26 mouse cellular contexts compared by ENCODE assay signal in genomic region chr2:160918154-160918929, GRCm38 (mm10). TPM values are rescaled to one million over a fixed set of nuclear protein-coding genes. Genes with fewer than 3 reads are reported as not detected.
DNase-seq lines count a peak whose midpoint lies in the region; ATAC-seq and TF ChIP-seq lines count a peak whose summit lies in the region.
"Had no signal": no experiment of that assay in that cellular context is flagged by ENCODE, and none has a peak within 500 bp of the region (broad histone marks: within the 10 kb centered on the region; RNA-seq: fewer than 3 reads in every experiment).

No protein-coding gene starts in this region.

- peaks cover 30% of the 10 kb centered on the region for H3K27me3 ChIP-seq in forebrain, embryonic 10.5 days (ENCODE audit: poor library complexity, severe bottlenecking)
- peaks cover 3% of the 10 kb centered on the region for H3K27me3 ChIP-seq in forebrain, embryonic 16.5 days (replicated peaks; ENCODE audit: control insufficient read depth, insufficient read depth, low read length)
- peaks cover 31% of the 10 kb centered on the region for H3K27me3 ChIP-seq in hindbrain, embryonic 10.5 days (ENCODE audit: insufficient read depth, poor library complexity, severe bottlenecking)
- H3K27me3 ChIP-seq in hindbrain, postnatal 0 days (ENCODE audit: insufficient read depth, low read length), result peaks cover under 1% of the 10 kb centered on the region; the same call in 1 of the 2 replicates
- peaks cover 31% of the 10 kb centered on the region for H3K27me3 ChIP-seq in midbrain, embryonic 12.5 days
- 0 out of 2 replicates have a peak, but pooled peaks cover 3% of the 10 kb centered on the region for H3K27me3 ChIP-seq in midbrain, embryonic 16.5 days (ENCODE audit: control insufficient read depth, insufficient read depth, low read depth, low read length)
- H3K27me3 ChIP-seq in embryonic facial prominence, embryonic 12.5 days, result peaks cover 9% of the 10 kb centered on the region; the same call in 1 of the 2 replicates
- H3K27me3 ChIP-seq: limb, embryonic 15.5 days had no signal

- no peak overlapping the region for H3K4me3 ChIP-seq in forebrain, embryonic 10.5 days
- H3K4me3 ChIP-seq in forebrain, embryonic 16.5 days (replicated peaks; ENCODE audit: low read length), result no peak overlapping the region
- H3K4me3 ChIP-seq in hindbrain, embryonic 10.5 days, result no peak overlapping the region
- H3K4me3 ChIP-seq in hindbrain, postnatal 0 days (ENCODE audit: low read length), result no peak overlapping the region
- no peak overlapping the region for H3K4me3 ChIP-seq in midbrain, embryonic 12.5 days
- no peak overlapping the region for H3K4me3 ChIP-seq in midbrain, embryonic 16.5 days (ENCODE audit: low read depth, low read length)
- no peak overlapping the region for H3K4me3 ChIP-seq in embryonic facial prominence, embryonic 12.5 days
- H3K4me3 ChIP-seq: embryonic facial prominence, embryonic 15.5 days; heart, embryonic 13.5 days; limb, embryonic 15.5 days; megakaryocyte, embryonic 14.5 days had no signal

- H3K27ac ChIP-seq in forebrain, embryonic 10.5 days, result peak overlapping the region; percentile 70
- H3K27ac ChIP-seq in forebrain, embryonic 16.5 days (ENCODE audit: low read length), result no peak overlapping the region
- peak overlapping the region; percentile 60 for H3K27ac ChIP-seq in hindbrain, embryonic 10.5 days
- H3K27ac ChIP-seq in hindbrain, postnatal 0 days, result no peak overlapping the region
- H3K27ac ChIP-seq in midbrain, embryonic 12.5 days (replicated peaks), result 0 out of 2 replicates have a peak overlapping the region, but pooled peaks have one; percentile 46
- H3K27ac ChIP-seq in midbrain, embryonic 16.5 days (ENCODE audit: low read length), result no peak overlapping the region
- no peak overlapping the region for H3K27ac ChIP-seq in embryonic facial prominence, embryonic 12.5 days
- H3K27ac ChIP-seq: embryonic facial prominence, embryonic 15.5 days; heart, embryonic 13.5 days; limb, embryonic 15.5 days; liver, embryonic 14.5 days had no signal

- no peak for DNase-seq in forebrain, embryonic 10.5 days (ENCODE audit: extremely low spot score, low spot score)
- DNase-seq in hindbrain, embryonic 10.5 days (ENCODE audit: low spot score), result no peak
- no peak for DNase-seq in hindbrain, postnatal 0 days (ENCODE audit: low spot score)
- no peak for DNase-seq in kidney, postnatal 14 days
- DNase-seq: adrenal gland, adult 8-10 months; cerebellum, adult 2 months; gastrocnemius, postnatal 10 days; heart, postnatal 14 days; kidney, adult 18-20 months; layer of hippocampus, adult 9-11 months; lung, embryonic 14.5 days; lung, postnatal 36 days; thymus, postnatal 14 days had no signal

- H3K4me2 ChIP-seq in forebrain, embryonic 16.5 days (ENCODE audit: low read length), result no peak overlapping the region
- no peak overlapping the region for H3K4me2 ChIP-seq in hindbrain, postnatal 0 days (ENCODE audit: low read depth, low read length)
- H3K4me2 ChIP-seq in midbrain, embryonic 12.5 days (replicated peaks), result no peak overlapping the region
- H3K4me2 ChIP-seq in midbrain, embryonic 16.5 days (ENCODE audit: low read length), result no peak overlapping the region
- H3K4me2 ChIP-seq in embryonic facial prominence, embryonic 12.5 days (replicated peaks), result no peak overlapping the region
- H3K4me2 ChIP-seq: embryonic facial prominence, embryonic 15.5 days; heart, embryonic 13.5 days; limb, embryonic 15.5 days; lung, embryonic 14.5 days had no signal

- no peaks in the 10 kb centered on the region for H3K36me3 ChIP-seq in forebrain, embryonic 10.5 days (replicated peaks)
- H3K36me3 ChIP-seq in forebrain, embryonic 16.5 days (ENCODE audit: control insufficient read depth, insufficient read depth), result no peaks in the 10 kb centered on the region
- H3K36me3 ChIP-seq in hindbrain, embryonic 10.5 days, result no peaks in the 10 kb centered on the region
- H3K36me3 ChIP-seq in hindbrain, postnatal 0 days (ENCODE audit: insufficient read depth, low read length), result no peaks in the 10 kb centered on the region
- no peaks in the 10 kb centered on the region for H3K36me3 ChIP-seq in midbrain, embryonic 12.5 days
- H3K36me3 ChIP-seq in midbrain, embryonic 16.5 days (ENCODE audit: control insufficient read depth, insufficient read depth, low read length), result no peaks in the 10 kb centered on the region
- H3K36me3 ChIP-seq in embryonic facial prominence, embryonic 12.5 days, result no peaks in the 10 kb centered on the region
- H3K36me3 ChIP-seq: embryonic facial prominence, embryonic 15.5 days; heart, embryonic 13.5 days; limb, embryonic 15.5 days had no signal

- H3K4me1 ChIP-seq in forebrain, embryonic 10.5 days, result peaks cover 21% of the 10 kb centered on the region
- H3K4me1 ChIP-seq in forebrain, embryonic 16.5 days (replicated peaks; ENCODE audit: control insufficient read depth, insufficient read depth, low read length), result peaks cover 5% of the 10 kb centered on the region; the same call in 1 of the 2 replicates
- H3K4me1 ChIP-seq in hindbrain, embryonic 10.5 days (replicated peaks), result peaks cover 40% of the 10 kb centered on the region
- 0 out of 2 replicates have a peak, but pooled peaks cover 2% of the 10 kb centered on the region for H3K4me1 ChIP-seq in hindbrain, postnatal 0 days (ENCODE audit: insufficient read depth, low read length)
- peaks cover 21% of the 10 kb centered on the region for H3K4me1 ChIP-seq in midbrain, embryonic 12.5 days
- peaks cover 2% of the 10 kb centered on the region; the same call in 1 of the 2 replicates for H3K4me1 ChIP-seq in midbrain, embryonic 16.5 days (ENCODE audit: control insufficient read depth, insufficient read depth, low read length)
- peaks cover 13% of the 10 kb centered on the region; the same call in 1 of the 2 replicates for H3K4me1 ChIP-seq in embryonic facial prominence, embryonic 12.5 days
- H3K4me1 ChIP-seq: megakaryocyte, embryonic 14.5 days had no signal

- no peak for ATAC-seq in forebrain, embryonic 16.5 days
- no peak for ATAC-seq in hindbrain, postnatal 0 days
- ATAC-seq in midbrain, embryonic 12.5 days (ENCODE audit: low FRiP score, low read depth), result peak; percentile 61
- ATAC-seq in midbrain, embryonic 16.5 days, result no peak
- 0 out of 2 replicates have a peak, but pooled peaks have one; percentile 22 for ATAC-seq in embryonic facial prominence, embryonic 12.5 days (ENCODE audit: insufficient number of reproducible peaks, insufficient read depth, low FRiP score, low TSS enrichment)
- ATAC-seq: activated CD4-positive, CD25-positive, alpha-beta regulatory T cell, adult 4 months; inflammation-experienced regulatory T-cells, adult 6 months had no signal

- WGBS in forebrain, embryonic 10.5 days, result 54% methylated on average over 8 of the region's 8 CpGs
- WGBS in forebrain, embryonic 16.5 days, result 44% methylated on average over 8 of the region's 8 CpGs
- 48% methylated on average over 8 of the region's 8 CpGs for WGBS in hindbrain, embryonic 10.5 days
- 59% methylated on average over 8 of the region's 8 CpGs for WGBS in hindbrain, postnatal 0 days
- WGBS in midbrain, embryonic 12.5 days, result 40% methylated on average over 8 of the region's 8 CpGs
- WGBS in midbrain, embryonic 16.5 days, result 44% methylated on average over 8 of the region's 8 CpGs
- WGBS in embryonic facial prominence, embryonic 12.5 days, result 67% methylated on average over 8 of the region's 8 CpGs

- no peaks in the 10 kb centered on the region for H3K9me3 ChIP-seq in forebrain, embryonic 10.5 days
- no peaks in the 10 kb centered on the region for H3K9me3 ChIP-seq in forebrain, embryonic 16.5 days (ENCODE audit: control insufficient read depth, low read length)
- no peaks in the 10 kb centered on the region for H3K9me3 ChIP-seq in hindbrain, embryonic 10.5 days
- no peaks in the 10 kb centered on the region for H3K9me3 ChIP-seq in hindbrain, postnatal 0 days (ENCODE audit: low read length)
- no peaks in the 10 kb centered on the region for H3K9me3 ChIP-seq in midbrain, embryonic 12.5 days
- no peaks in the 10 kb centered on the region for H3K9me3 ChIP-seq in midbrain, embryonic 16.5 days (replicated peaks; ENCODE audit: control insufficient read depth, low read length, poor library complexity, severe bottlenecking)
- no peaks in the 10 kb centered on the region for H3K9me3 ChIP-seq in embryonic facial prominence, embryonic 12.5 days
- H3K9me3 ChIP-seq: embryonic facial prominence, embryonic 15.5 days; limb, embryonic 15.5 days had no signal

- no peak overlapping the region for H3K9ac ChIP-seq in forebrain, embryonic 16.5 days (replicated peaks; ENCODE audit: low read depth, low read length)
- no peak overlapping the region for H3K9ac ChIP-seq in hindbrain, postnatal 0 days (replicated peaks; ENCODE audit: low read length)
- H3K9ac ChIP-seq in midbrain, embryonic 12.5 days (replicated peaks), result no peak overlapping the region
- H3K9ac ChIP-seq in midbrain, embryonic 16.5 days (ENCODE audit: low read depth, low read length), result no peak overlapping the region
- H3K9ac ChIP-seq in embryonic facial prominence, embryonic 12.5 days, result no peak overlapping the region
- H3K9ac ChIP-seq: embryonic facial prominence, embryonic 15.5 days; heart, embryonic 13.5 days; limb, embryonic 15.5 days; liver, embryonic 14.5 days; lung, embryonic 14.5 days had no signal

- no peak for TF ChIP-seq CTCF in hindbrain, postnatal 0 days (IDR thresholded peaks at IDR 0.05; ENCODE audit: low read depth)

RNA-seq across cellular contexts. Expression of gene Emilin3, which starts 6.2 kb away (rescaled TPM):
- 2.0 and 2.2 TPM in 2 replicates for polyA plus RNA-seq in forebrain, embryonic 10.5 days (2016; fragmentation: Nextera tagmentation; extraction: Ambion mirVana)
- 0.43 and 0.52 TPM in 2 replicates for polyA plus RNA-seq in forebrain, embryonic 16.5 days (2015; fragmentation: Nextera tagmentation; extraction: Ambion mirVana)
- 2.6 and 3.4 TPM in 2 replicates for polyA plus RNA-seq in hindbrain, embryonic 10.5 days (2016; fragmentation: Nextera tagmentation; extraction: Ambion mirVana)
- 2.0 and 3.1 TPM in 2 replicates for total RNA-seq in hindbrain, postnatal 0 days (2014; rRNA removed)
- polyA plus RNA-seq in hindbrain, postnatal 0 days (2015; fragmentation: Nextera tagmentation; extraction: Ambion mirVana), result 0.39 and 0.54 TPM in 2 replicates
- 6.5 and 6.8 TPM in 2 replicates for polyA plus RNA-seq in midbrain, embryonic 12.5 days (2016; fragmentation: Nextera tagmentation; extraction: Ambion mirVana)
- 0.58 and 0.65 TPM in 2 replicates for polyA plus RNA-seq in midbrain, embryonic 16.5 days (2015; fragmentation: Nextera tagmentation; extraction: Ambion mirVana)
- polyA plus RNA-seq in embryonic facial prominence, embryonic 12.5 days (2016; fragmentation: Nextera tagmentation; extraction: Ambion mirVana), result 20.5 and 22.3 TPM in 2 replicates
- total RNA-seq: adrenal gland, adult 8-10 months; granulocyte monocyte progenitor cell, adult 5-6 weeks had no signal
- polyA plus RNA-seq: activated CD4-positive, CD25-positive, alpha-beta regulatory T cell, adult 4 months; inflammation-experienced regulatory T-cells, adult 6 months; large intestine, adult 2 months had no signal

RNA-seq across cellular contexts. Expression of gene Lpin3, which starts 37.9 kb away (rescaled TPM):
- polyA plus RNA-seq in forebrain, embryonic 10.5 days (2016; fragmentation: Nextera tagmentation; extraction: Ambion mirVana), result 0.74 and 1.0 TPM in 2 replicates
- 0.17 TPM in 1 of 2 replicates, not detected in the other for polyA plus RNA-seq in forebrain, embryonic 16.5 days (2015; fragmentation: Nextera tagmentation; extraction: Ambion mirVana)
- polyA plus RNA-seq in hindbrain, embryonic 10.5 days (2016; fragmentation: Nextera tagmentation; extraction: Ambion mirVana), result 0.52 and 1.1 TPM in 2 replicates
- total RNA-seq in hindbrain, postnatal 0 days (2014; rRNA removed), result 1.4 and 1.9 TPM in 2 replicates
- 0.60 and 0.79 TPM in 2 replicates for polyA plus RNA-seq in hindbrain, postnatal 0 days (2015; fragmentation: Nextera tagmentation; extraction: Ambion mirVana)
- 0.32 and 0.38 TPM in 2 replicates for polyA plus RNA-seq in midbrain, embryonic 12.5 days (2016; fragmentation: Nextera tagmentation; extraction: Ambion mirVana)
- polyA plus RNA-seq in midbrain, embryonic 16.5 days (2015; fragmentation: Nextera tagmentation; extraction: Ambion mirVana), result 0.33 and 0.45 TPM in 2 replicates
- 2.1 and 2.7 TPM in 2 replicates for polyA plus RNA-seq in embryonic facial prominence, embryonic 12.5 days (2016; fragmentation: Nextera tagmentation; extraction: Ambion mirVana)
- total RNA-seq: granulocyte monocyte progenitor cell, adult 5-6 weeks had no signal

RNA-seq across cellular contexts. Expression of gene Zhx3, which starts 45.5 kb away (rescaled TPM):
- 5.8 and 5.9 TPM in 2 replicates for polyA plus RNA-seq in forebrain, embryonic 10.5 days (2016; fragmentation: Nextera tagmentation; extraction: Ambion mirVana)
- polyA plus RNA-seq in forebrain, embryonic 16.5 days (2015; fragmentation: Nextera tagmentation; extraction: Ambion mirVana), result 21.7 and 23.9 TPM in 2 replicates
- 7.3 and 7.6 TPM in 2 replicates for polyA plus RNA-seq in hindbrain, embryonic 10.5 days (2016; fragmentation: Nextera tagmentation; extraction: Ambion mirVana)
- 42.5 and 53.0 TPM in 2 replicates for total RNA-seq in hindbrain, postnatal 0 days (2014; rRNA removed)
- polyA plus RNA-seq in hindbrain, postnatal 0 days (2015; fragmentation: Nextera tagmentation; extraction: Ambion mirVana), result 17.2 and 18.9 TPM in 2 replicates
- 15.5 and 16.8 TPM in 2 replicates for polyA plus RNA-seq in midbrain, embryonic 12.5 days (2016; fragmentation: Nextera tagmentation; extraction: Ambion mirVana)
- 21.1 and 22.6 TPM in 2 replicates for polyA plus RNA-seq in midbrain, embryonic 16.5 days (2015; fragmentation: Nextera tagmentation; extraction: Ambion mirVana)
- polyA plus RNA-seq in embryonic facial prominence, embryonic 12.5 days (2016; fragmentation: Nextera tagmentation; extraction: Ambion mirVana), result 12.0 and 12.2 TPM in 2 replicates

Comparison
In these comparisons a context has a peak if more than half of its experiments do, and no peak if none do; other contexts are left out.
1. H3K27ac ChIP-seq: peak in forebrain, embryonic 10.5 days (single experiment), hindbrain, embryonic 10.5 days (single experiment) and midbrain, embryonic 12.5 days (single experiment); none in forebrain, embryonic 16.5 days (single experiment), hindbrain, postnatal 0 days (single experiment), midbrain, embryonic 16.5 days (single experiment) and embryonic facial prominence, embryonic 12.5 days (single experiment).
2. ATAC-seq: peak in midbrain, embryonic 12.5 days (single experiment) and embryonic facial prominence, embryonic 12.5 days (single experiment); none in forebrain, embryonic 16.5 days (single experiment), hindbrain, postnatal 0 days (single experiment) and midbrain, embryonic 16.5 days (single experiment).